10 mouse cellular contexts compared by ENCODE assay signal in genomic region chr8:86063411-86063810, GRCm38 (mm10).
"Had no signal": no experiment of that assay in that cellular context is flagged by ENCODE, and none has a peak within 500 bp of the region (broad histone marks: within the 10 kb centered on the region; RNA-seq: fewer than 3 reads in every experiment).

No protein-coding gene starts in this region.

- H3K27me3 ChIP-seq: limb, embryonic 13.5 days; neural tube, embryonic 15.5 days had no signal

- H3K27ac ChIP-seq: limb, embryonic 13.5 days; liver, embryonic 14.5 days; neural tube, embryonic 15.5 days had no signal

- H3K4me3 ChIP-seq: limb, embryonic 13.5 days; myocyte; neural tube, embryonic 15.5 days had no signal

- H3K9me3 ChIP-seq: limb, embryonic 13.5 days; neural tube, embryonic 15.5 days had no signal

- H3K36me3 ChIP-seq: neural tube, embryonic 15.5 days had no signal

- H3K4me1 ChIP-seq: limb, embryonic 13.5 days; neural tube, embryonic 15.5 days had no signal

- DNase-seq: kidney, postnatal 14 days; layer of hippocampus, postnatal 36 days; lung, adult 2 months; lung, postnatal 36 days; midbrain, embryonic 14.5 days; thymus, postnatal 36 days had no signal
